Comparison of ENCODE assay signal across 23 mouse cellular contexts in the genomic region with DNA sequence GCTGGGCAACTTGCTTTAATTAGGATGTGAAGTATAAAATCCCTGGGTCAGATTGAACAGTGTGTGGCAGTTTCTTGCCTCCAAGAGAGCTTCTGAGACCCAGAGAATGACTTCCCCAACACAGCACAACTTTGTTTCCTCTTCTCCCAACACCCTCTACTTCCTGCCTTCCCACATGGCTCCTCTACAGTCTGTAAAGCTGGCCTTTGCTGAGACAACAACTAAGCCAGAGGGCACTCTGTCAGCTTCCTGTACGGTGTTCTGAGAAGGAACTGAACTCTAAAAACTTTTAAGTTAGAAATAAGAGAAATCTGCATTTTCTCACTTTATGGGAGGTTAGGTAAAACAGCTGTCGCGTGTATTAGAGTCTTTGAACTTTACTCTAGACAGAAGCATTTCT. TPM values are rescaled to one million over a fixed set of nuclear protein-coding genes. Genes with fewer than 3 reads are reported as not detected.
DNase-seq lines count a peak whose midpoint lies in the region.
"Had no signal": no experiment of that assay in that cellular context is flagged by ENCODE, and none has a peak within 500 bp of the region (broad histone marks: within the 10 kb centered on the region; RNA-seq: fewer than 3 reads in every experiment).

No protein-coding gene starts in this region.

- no peaks in the 10 kb centered on the region for H3K79me2 ChIP-seq in macrophage (ENCODE audit: inconsistent target)

- WGBS in macrophage (ENCODE audit: missing documents), result 29% methylated on average over 3 of the region's 3 CpGs

- H3K36me3 ChIP-seq in macrophage (ENCODE audit: inconsistent target), result no peaks in the 10 kb centered on the region
- H3K36me3 ChIP-seq: heart, embryonic 13.5 days; hindbrain, embryonic 10.5 days; limb, embryonic 12.5 days; lung, embryonic 15.5 days; neural tube, embryonic 15.5 days had no signal

- peak overlapping the region; percentile 70 for H3K27ac ChIP-seq in macrophage
- H3K27ac ChIP-seq: heart, embryonic 13.5 days; hindbrain, embryonic 10.5 days; layer of hippocampus, adult 2 months; limb, embryonic 12.5 days; lung, embryonic 15.5 days; neural tube, embryonic 15.5 days had no signal

- no peak overlapping the region for H3K4me3 ChIP-seq in macrophage (ENCODE audit: inconsistent target)
- H3K4me3 ChIP-seq: heart, embryonic 13.5 days; hindbrain, embryonic 10.5 days; layer of hippocampus, adult 2 months; limb, embryonic 12.5 days; lung, embryonic 15.5 days; myocyte; neural tube, embryonic 15.5 days had no signal

- DNase-seq in adrenal gland, adult (ENCODE audit: inconsistent age in 2 of 2, low spot score in 1 of 2), result peak; percentile 13 to 46
- DNase-seq in adrenal gland, postnatal 14 days, result no peak
- DNase-seq in layer of hippocampus, adult 9-11 months, result peak; percentile 37
- no peak for DNase-seq in layer of hippocampus, adult 8-10 months (ENCODE audit: low spot score in 2 of 2)
- DNase-seq in adipocyte (ENCODE audit: low spot score), result peak; percentile 60
- no peak for DNase-seq in urinary bladder, adult 2 months (ENCODE audit: low spot score)
- no peak for DNase-seq in cerebellum, adult 18-20 months
- DNase-seq: adrenal gland, postnatal 10 days; cerebellum, adult 8-10 months; gastrocnemius, postnatal 25 days; kidney, adult 9 months had no signal

RNA-seq across cellular contexts. Expression of gene Insr, which starts 34.4 kb away (rescaled TPM):
- total RNA-seq in adrenal gland, postnatal 14 days (2021), result 121 and 129 TPM in 2 replicates
- total RNA-seq in layer of hippocampus, adult 8-10 months (2022), result 10 to 100 TPM; 49.8 to 58.2 (median 50.7) TPM
- 100 to 1,000 TPM in 10 of 26 experiments, 10 to 100 TPM in 16; 29.5 to 156 (median 88.0) TPM for total RNA-seq in macrophage (2018; cell fraction: chromatin; rRNA removed)
- total RNA-seq in macrophage (2018; cell fraction: cytosol; rRNA removed), result 10 to 100 TPM; 10.2 to 28.7 (median 18.0) TPM
- total RNA-seq in macrophage (2018; cell fraction: nucleus; rRNA removed), result 100 to 1,000 TPM in 5 of 26 experiments, 10 to 100 TPM in 21; 24.4 to 138 (median 51.9) TPM
- 10.0 to 11.5 TPM (median 10.0 TPM) in 3 replicates for polyA plus RNA-seq in macrophage (2018)
- polyA plus RNA-seq in urinary bladder, adult 2 months (2012; rRNA removed), result 16.8 and 21.8 TPM in 2 replicates

RNA-seq across cellular contexts. Expression of gene A430078G23Rik, which starts 39.4 kb away (rescaled TPM):
- 1.9 and 11.6 TPM in 2 replicates for total RNA-seq in adrenal gland, postnatal 14 days (2021)
- not detected for total RNA-seq in layer of hippocampus, adult 8-10 months (2022)
- total RNA-seq in macrophage (2018; cell fraction: chromatin; rRNA removed), result 1 to 10 TPM in 8 of 26 experiments, under 1 TPM in 10, not detected in 8; 0.48 to 2.7 (median 0.95) TPM
- under 1 TPM; 0.06 to 0.66 (median 0.37) TPM for total RNA-seq in macrophage (2018; cell fraction: cytosol; rRNA removed)
- total RNA-seq in macrophage (2018; cell fraction: nucleus; rRNA removed), result 1 to 10 TPM in 16 of 26 experiments, under 1 TPM in 7, not detected in 3; 0.24 to 3.3 (median 1.1) TPM
- 0.19 to 0.32 TPM in 2 of 3 replicates, not detected in the other for polyA plus RNA-seq in macrophage (2018)
- polyA plus RNA-seq in urinary bladder, adult 2 months (2012; rRNA removed), result 0.37 and 0.65 TPM in 2 replicates
- total RNA-seq: layer of hippocampus, adult 2 months; left cerebral cortex, adult 8-10 months had no signal
- polyA plus RNA-seq: cortical plate, adult 2 months; forebrain, embryonic 11.5 days; heart, embryonic 13.5 days; hindbrain, embryonic 10.5 days; midbrain, embryonic 11.5 days; myocyte; neural tube, embryonic 15.5 days had no signal

Comparison
In these comparisons a context has a peak if more than half of its experiments do, and no peak if none do; other contexts are left out.
1. DNase-seq: peak in adrenal gland, adult (2 of 2), layer of hippocampus, adult 9-11 months (single experiment) and adipocyte (single experiment); none in adrenal gland, postnatal 14 days (single experiment), layer of hippocampus, adult 8-10 months (0 of 2), urinary bladder, adult 2 months (single experiment) and cerebellum, adult 18-20 months (0 of 2).